Mouse (Mus musculus) MEL (cell line): Measurements from ENCODE around the gene Lman2. TPM values are rescaled to one million over a fixed set of nuclear protein-coding genes. Genes with fewer than 3 reads are reported as not detected.

Experiments used
- DNase-seq: peaks from one replicate; pipeline ENCODE4 v3.0.0; 2011; ENCODE audit warnings: low read depth, low spot score
- H3K27ac ChIP-seq: 2 replicates; pipeline ENCODE4 v1.5.1; 2012; ENCODE audit warnings: low read depth, mild to moderate bottlenecking, control low read depth, low read length, moderate library complexity; ENCODE audit not compliant: control insufficient read depth
- H3K27me3 ChIP-seq, 2 experiments: fragments of 150-350 bp in 1 of 2; sonication (generic) in 1 of 2; 2 replicates each; pipeline ENCODE4 v1.6.1; 2012; ENCODE audit warnings: low read length in 2 of 2, mild to moderate bottlenecking in 2 of 2, improper control_type of control experiment in 1 of 2, moderate library complexity in 1 of 2; ENCODE audit not compliant: insufficient read depth in 2 of 2, control insufficient read depth in 1 of 2
- H3K36me3 ChIP-seq, 2 experiments: 2 replicates each; pipeline ENCODE4 v1.6.1; 2012 to 2014; ENCODE audit warnings: low read length in 2 of 2, improper control_type of control experiment in 1 of 2, inconsistent platforms in 1 of 2, mild to moderate bottlenecking in 1 of 2; ENCODE audit not compliant: insufficient read depth in 2 of 2, control insufficient read depth in 1 of 2
- H3K4me1 ChIP-seq, 2 experiments: fragments of 150-350 bp in 1 of 2; sonication (generic) in 1 of 2; 2 replicates each; pipeline ENCODE4 v1.6.1; 2012; ENCODE audit warnings: low read length in 2 of 2, improper control_type of control experiment in 1 of 2, mild to moderate bottlenecking in 1 of 2; ENCODE audit not compliant: insufficient read depth in 2 of 2, control insufficient read depth in 1 of 2
- H3K4me3 ChIP-seq, 2 experiments: fragments of 150-350 bp in 1 of 2; sonication (generic) in 1 of 2; 2 replicates each; pipeline ENCODE4 v1.5.1; 2012; ENCODE audit warnings: low read depth in 2 of 2, low read length in 2 of 2, mild to moderate bottlenecking in 2 of 2, moderate library complexity in 2 of 2, control low read depth in 1 of 2, improper control_type of control experiment in 1 of 2; ENCODE audit not compliant: control insufficient read depth in 1 of 2, insufficient read depth in 1 of 2
- H3K79me2 ChIP-seq: 2 replicates; pipeline ENCODE4 v1.6.1; 2012; ENCODE audit warnings: mild to moderate bottlenecking, low read length, moderate library complexity; ENCODE audit not compliant: control insufficient read depth, poor library complexity, insufficient read depth
- H3K9ac ChIP-seq: 2 replicates; pipeline ENCODE4 v1.6.1; 2012; ENCODE audit warnings: low read depth, mild to moderate bottlenecking, control low read depth, low read length, moderate library complexity; ENCODE audit not compliant: control insufficient read depth, poor library complexity, severe bottlenecking
- H3K9me3 ChIP-seq: fragments of 150-350 bp; sonication (generic); replicated peaks from 2 replicates; pipeline ENCODE4 v1.6.1; 2012; ENCODE audit warnings: mild to moderate bottlenecking, low read length, improper control_type of control experiment, moderate library complexity; ENCODE audit not compliant: insufficient read depth
- CTCF ChIP-seq, 3 experiments: IDR thresholded peaks in 2 of 3; conservative IDR thresholded peaks in 1 of 3; 2 replicates each; pipeline ENCODE4 v1.5.1; 2011 to 2012; ENCODE audit warnings: low read length in 3 of 3, low read depth in 2 of 3, mild to moderate bottlenecking in 2 of 3, improper control_type of control experiment in 1 of 3, inconsistent platforms in 1 of 3, mixed read lengths in 1 of 3, moderate library complexity in 1 of 3; ENCODE audit not compliant: control insufficient read depth in 1 of 3, insufficient read depth in 1 of 3, poor library complexity in 1 of 3, severe bottlenecking in 1 of 3
- ELF1 ChIP-seq: IDR thresholded peaks from 2 replicates; pipeline ENCODE4 v1.6.1; 2014; ENCODE audit warnings: low read depth, mild to moderate bottlenecking, inconsistent platforms, low read length, improper control_type of control experiment, moderate library complexity
- GABPA ChIP-seq: IDR thresholded peaks from 2 replicates; pipeline ENCODE4 v1.6.1; 2012; ENCODE audit warnings: low read depth, mild to moderate bottlenecking, inconsistent platforms, low read length, improper control_type of control experiment, moderate library complexity
- MAX ChIP-seq: IDR thresholded peaks from 2 replicates; pipeline ENCODE4 v1.6.1; 2011; ENCODE audit warnings: low read length, improper control_type of control experiment
- MXI1 ChIP-seq: IDR thresholded peaks from 2 replicates; pipeline ENCODE4 v1.6.1; 2011; ENCODE audit warnings: mild to moderate bottlenecking, low read depth, low read length, improper control_type of control experiment
- POLR2AphosphoS2 ChIP-seq: IDR thresholded peaks from 2 replicates; pipeline ENCODE4 v1.6.1; 2011; ENCODE audit warnings: low read length, improper control_type of control experiment
- RAD21 ChIP-seq: IDR thresholded peaks from 2 replicates; pipeline ENCODE4 v1.6.1; 2011; ENCODE audit warnings: mild to moderate bottlenecking, low read depth, low read length, improper control_type of control experiment
- SIN3A ChIP-seq: IDR thresholded peaks from 2 replicates; pipeline ENCODE4 v1.6.1; 2012; ENCODE audit warnings: low read length, improper control_type of control experiment, inconsistent platforms
- SMC3 ChIP-seq: IDR thresholded peaks from 2 replicates; pipeline ENCODE4 v1.6.1; 2011; ENCODE audit warnings: low read depth, low read length, improper control_type of control experiment
- TCF12 ChIP-seq: IDR thresholded peaks from 2 replicates; pipeline ENCODE4 v1.6.1; 2014; ENCODE audit warnings: low read depth, mild to moderate bottlenecking, inconsistent platforms, low read length, improper control_type of control experiment, moderate library complexity
- ZMIZ1 ChIP-seq: IDR thresholded peaks from 2 replicates; pipeline ENCODE4 v1.6.1; 2012; ENCODE audit warnings: low read depth, mild to moderate bottlenecking, inconsistent platforms, low read length, improper control_type of control experiment, moderate library complexity
- polyA plus RNA-seq, 2 experiments: library from polyadenylated mRNA; stranded (reverse) in 1 of 2; unstranded in 1 of 2; fragments of >175 nt in 1 of 2; fragments of >200 nt in 1 of 2; gene quantifications; 2 replicates each; pipeline versions ENCODE4 v1.2.1 to v1.2.4; 2012; ENCODE audit warnings: low replicate concordance in 2 of 2, low read depth in 1 of 2; ENCODE audit not compliant: insufficient read length in 2 of 2, insufficient read depth in 1 of 2, missing spikeins in 1 of 2
- total RNA-seq: library from RNA; depleted of rRNA; stranded (reverse); fragments of 300-350 nt; gene quantifications from 2 replicates; pipeline ENCODE4 v1.2.3, GENCODE M21; 2012

The Lman2 gene
- total and polyA plus RNA-seq, 3 experiments, result 86.1 to 239 (median 145) TPM

- Histone ChIP-seq H3K36me3 (peaks cover 4 to 9% of the 10 kb centered on the region in 2 experiments; a peak in 2 of 4 replicates), H3K4me1 (peaks cover 0 to 17% of the 10 kb centered on the region in 2 experiments; a peak in 2 of 4 replicates), H3K9ac (no peak overlapping the region), H3K27me3 (no peaks in the 10 kb centered on the region), H3K79me2 (peaks cover 14% of the 10 kb centered on the region), H3K4me3 (no peak overlapping the region), H3K9me3 (no peaks in the 10 kb centered on the region), H3K27ac (no peak overlapping the region)
- no peak for TF ChIP-seq SIN3A
- TF ChIP-seq ELF1, result no peak
- TF ChIP-seq RAD21, result no peak
- peak; percentile 39 for DNase-seq
These were observed 35.4 kb downstream of the Lman2 start for GRCm38 (mm10) chr13:55327169-55327568.

GRCm38 (mm10) chr13:55325596-55325995, 37.0 kb downstream of the Lman2 start:
- Histone ChIP-seq H3K79me2 (peaks cover 29% of the 10 kb centered on the region), H3K27me3 (no peaks in the 10 kb centered on the region), H3K9ac (no peak overlapping the region), H3K4me1 (peaks cover 0 to 23% of the 10 kb centered on the region in 2 experiments; a peak in 2 of 4 replicates), H3K27ac (no peak overlapping the region), H3K36me3 (peaks cover 4 to 13% of the 10 kb centered on the region in 2 experiments; a peak in 3 of 4 replicates), H3K9me3 (no peaks in the 10 kb centered on the region), H3K4me3 (no peak overlapping the region)
- TF ChIP-seq POLR2AphosphoS2 (0 out of 2 replicates have a peak, but pooled peaks have one; percentile 11), GABPA (no peak)
- DNase-seq, result no peak

GRCm38 (mm10) chr13:55322130-55322825, 40.3 kb downstream of the Lman2 start:
- peak overlapping the region; percentile 51 for H3K27ac ChIP-seq
- H3K4me1 ChIP-seq, result peaks cover 0 to 18% of the 10 kb centered on the region in 2 experiments; a peak in 2 of 4 replicates
- no peaks in the 10 kb centered on the region for H3K9me3 ChIP-seq
- DNase-seq, result peak; percentile 68
- 0 out of 2 replicates have a peak, but pooled peaks have one; percentile 3 for TF ChIP-seq TCF12
- peak; percentile 19 to 61 (median 43); a peak in 5 of 6 replicates for TF ChIP-seq CTCF (IDR thresholded peaks at IDR 0.05 in 2 of 3, conservative IDR thresholded peaks at IDR 0.05 in 1 of 3; ENCODE audit: control insufficient read depth in 1 of 3, insufficient read depth in 1 of 3, low read depth in 2 of 3, low read length in 3 of 3, poor library complexity in 1 of 3, severe bottlenecking in 1 of 3)
- no peak for TF ChIP-seq MAX
- TF ChIP-seq MXI1, result peak; percentile 38; the same call in 1 of the 2 replicates
- TF ChIP-seq SMC3, result peak; percentile 38
- no peak for TF ChIP-seq ZMIZ1
- TF ChIP-seq SIN3A, result peak; percentile 21
- peak; percentile 15 for TF ChIP-seq RAD21
- H3K36me3 ChIP-seq, result peaks cover 4 to 11% of the 10 kb centered on the region in 2 experiments; a peak in 3 of 4 replicates
- H3K79me2 ChIP-seq, result peaks cover 32% of the 10 kb centered on the region
- H3K27me3 ChIP-seq, result no peaks in the 10 kb centered on the region
- peak overlapping the region; percentile 95 to 99 for H3K4me3 ChIP-seq
- peak overlapping the region; percentile 87 for H3K9ac ChIP-seq
